Mouse (Mus musculus) heart, embryonic 16.5 days (tissue): ENCODE data around the gene E130116L18Rik. TPM values are rescaled to one million over a fixed set of nuclear protein-coding genes. Genes with fewer than 3 reads are reported as not detected.
"Not testable (repeated sequence)": the region's sequence is repeated elsewhere in the genome, so short reads cannot be mapped to it uniquely, and the experiment has no call there.

ENCODE experiments used
- ATAC-seq: fragments of 200-750 bp; cut with Nextera tagmentation; replicated peaks from 2 replicates; pipeline ENCODE4 v1.8.0; 2017; ENCODE audit warnings: moderate number of reproducible peaks; ENCODE audit not compliant: insufficient read depth, low FRiP score; ENCODE audit errors: extremely low read depth
- H3K27ac ChIP-seq: fragments of 300-500 bp; sonication (generic); 2 replicates; pipeline ENCODE4 v1.5.1; 2014; ENCODE audit warnings: mild to moderate bottlenecking, low read length, control low read depth, moderate library complexity
- H3K27me3 ChIP-seq: fragments of 300-500 bp; sonication (generic); 2 replicates; pipeline ENCODE4 v1.6.1; 2014; ENCODE audit warnings: low read length, mixed read lengths; ENCODE audit not compliant: control insufficient read depth, insufficient read depth
- H3K36me3 ChIP-seq: fragments of 300-500 bp; sonication (generic); 2 replicates; pipeline ENCODE4 v1.6.1; 2014; ENCODE audit not compliant: control insufficient read depth, insufficient read depth
- H3K4me1 ChIP-seq: fragments of 300-500 bp; sonication (generic); 2 replicates; pipeline ENCODE4 v1.6.1; 2014; ENCODE audit warnings: low read length, mixed read lengths; ENCODE audit not compliant: control insufficient read depth, insufficient read depth
- H3K4me2 ChIP-seq: fragments of 300-500 bp; sonication (generic); 2 replicates; pipeline ENCODE4 v1.6.1; 2014; ENCODE audit warnings: low read depth, mild to moderate bottlenecking, control low read depth, low read length
- H3K4me3 ChIP-seq: fragments of 300-500 bp; sonication (generic); 2 replicates; pipeline ENCODE4 v1.5.1; 2014; ENCODE audit warnings: mild to moderate bottlenecking, control low read depth, low read length
- H3K9ac ChIP-seq: fragments of 300-500 bp; sonication (generic); 2 replicates; pipeline ENCODE4 v1.6.1; 2014; ENCODE audit warnings: low read length, control low read depth
- H3K9me3 ChIP-seq: fragments of 300-500 bp; sonication (generic); replicated peaks from 2 replicates; pipeline ENCODE4 v1.6.1; 2016; ENCODE audit warnings: low read length; ENCODE audit not compliant: control insufficient read depth
- whole genome bisulfite sequencing: fragments of 180-500 bp; shearing (Covaris S2); extraction: QIAGEN DNeasy Blood & Tissue Kit; methylation state at CpG from one replicate; pipeline ENCODE4 v1.1.7; 2014; 5-methylcytosine and 5-hydroxymethylcytosine counted together
- polyA plus RNA-seq: library from polyadenylated mRNA; unstranded; fragments of >200 nt; fragmentation: Nextera tagmentation; extraction: Ambion mirVana; gene quantifications from 2 replicates; pipeline ENCODE4 v1.2.1, GENCODE M21; 2015

The E130116L18Rik gene
- polyA plus RNA-seq, 1 experiment from 2014 or later, result not detected

- H3K4me3 ChIP-seq, result no peak overlapping the region
- H3K9ac ChIP-seq, result no peak overlapping the region
- WGBS, result 76% methylated on average over 2 of the region's 2 CpGs
- H3K27me3 ChIP-seq, result no peaks in the 10 kb centered on the region
- no peaks in the 10 kb centered on the region for H3K4me1 ChIP-seq
- no peak overlapping the region for H3K27ac ChIP-seq
- no peaks in the 10 kb centered on the region for H3K9me3 ChIP-seq
- no peaks in the 10 kb centered on the region for H3K36me3 ChIP-seq
- no peak overlapping the region for H3K4me2 ChIP-seq
- ATAC-seq, result no peak
Measured at GRCm38 (mm10) chr5:25190521-25190920, 32.4 kb downstream of the E130116L18Rik start.

- Histone ChIP-seq H3K9ac (no peak overlapping the region), H3K4me1 (no peaks in the 10 kb centered on the region), H3K4me2 (no peak overlapping the region), H3K9me3 (no peaks in the 10 kb centered on the region), H3K36me3 (no peaks in the 10 kb centered on the region), H3K27me3 (no peaks in the 10 kb centered on the region), H3K4me3 (no peak overlapping the region), H3K27ac (no peak overlapping the region)
- ATAC-seq, result no peak
- 36% methylated on average over 1 of the region's 1 CpGs for WGBS
Measured at GRCm38 (mm10) chr5:25188802-25189201, 34.2 kb downstream of the E130116L18Rik start.

GRCm38 (mm10) chr5:25187727-25188126, 35.2 kb downstream of the E130116L18Rik start:
- H3K9ac ChIP-seq, result no peak overlapping the region
- no peak for ATAC-seq
- no peaks in the 10 kb centered on the region for H3K36me3 ChIP-seq
- no peak overlapping the region for H3K4me3 ChIP-seq
- no peak overlapping the region for H3K4me2 ChIP-seq
- no peaks in the 10 kb centered on the region for H3K4me1 ChIP-seq
- no peak overlapping the region for H3K27ac ChIP-seq
- H3K9me3 ChIP-seq, result no peaks in the 10 kb centered on the region
- no peaks in the 10 kb centered on the region for H3K27me3 ChIP-seq

GRCm38 (mm10) chr5:25184594-25184993, 38.4 kb downstream of the E130116L18Rik start:
- H3K9ac ChIP-seq, result no peak overlapping the region
- H3K27ac ChIP-seq, result no peak overlapping the region
- H3K36me3 ChIP-seq, result no peaks in the 10 kb centered on the region
- peaks cover 5% of the 10 kb centered on the region; the same call in 1 of the 2 replicates for H3K4me1 ChIP-seq
- no peak for ATAC-seq
- no peaks in the 10 kb centered on the region for H3K9me3 ChIP-seq
- 27% methylated on average over 2 of the region's 2 CpGs for WGBS
- H3K4me2 ChIP-seq, result no peak overlapping the region
- no peaks in the 10 kb centered on the region for H3K27me3 ChIP-seq
- no peak overlapping the region for H3K4me3 ChIP-seq

- ATAC-seq, result no peak
- Histone ChIP-seq H3K27me3 (no peaks in the 10 kb centered on the region), H3K9ac (no peak overlapping the region), H3K4me2 (no peak overlapping the region), H3K4me3 (no peak overlapping the region), H3K27ac (no peak overlapping the region), H3K36me3 (no peaks in the 10 kb centered on the region), H3K9me3 (no peaks in the 10 kb centered on the region; the same call in 1 of the 2 replicates), H3K4me1 (peaks cover 5% of the 10 kb centered on the region; the same call in 1 of the 2 replicates)
- WGBS, result 85% methylated on average over 4 of the region's 4 CpGs
Measured at GRCm38 (mm10) chr5:25183595-25183994, 39.4 kb downstream of the E130116L18Rik start.

GRCm38 (mm10) chr5:25181004-25181531, 41.9 kb downstream of the E130116L18Rik start, which contains the start of gene Galntl5:
Gene Galntl5 (plus strand): TSS chr5:25181460.
- 50% methylated on average over 1 of the region's 1 CpGs for WGBS
- ATAC-seq, result no peak

GRCm38 (mm10) chr5:25179936-25180488, 42.9 kb downstream of the E130116L18Rik start:
- no peak overlapping the region for H3K27ac ChIP-seq
- WGBS, result 85% methylated on average over 3 of the region's 3 CpGs
- H3K9me3 ChIP-seq, result no peaks in the 10 kb centered on the region; the same call in 1 of the 2 replicates
- peaks cover 5% of the 10 kb centered on the region; the same call in 1 of the 2 replicates for H3K4me1 ChIP-seq
- H3K4me2 ChIP-seq, result no peak overlapping the region
- H3K27me3 ChIP-seq, result no peaks in the 10 kb centered on the region
- H3K9ac ChIP-seq, result no peak overlapping the region
- no peak overlapping the region for H3K4me3 ChIP-seq
- no peaks in the 10 kb centered on the region for H3K36me3 ChIP-seq
- ATAC-seq, result no peak

More at GRCm38 (mm10) chr5:25181004-25181531, 41.9 kb downstream of the E130116L18Rik start, which contains the start of gene Galntl5:
- Histone ChIP-seq H3K27me3 (no peaks in the 10 kb centered on the region), H3K4me1 (peaks cover 5% of the 10 kb centered on the region; the same call in 1 of the 2 replicates), H3K9me3 (no peaks in the 10 kb centered on the region; the same call in 1 of the 2 replicates), H3K27ac (no peak within 1 kb of the TSS), H3K4me3 (no peak within 1 kb of the TSS), H3K36me3 (no peaks in the 10 kb centered on the region), H3K4me2 (no peak within 1 kb of the TSS), H3K9ac (no peak within 1 kb of the TSS)

GRCm38 (mm10) chr5:25179284-25179683, 43.7 kb downstream of the E130116L18Rik start:
- no peak overlapping the region for H3K27ac ChIP-seq
- no peak overlapping the region for H3K4me3 ChIP-seq
- no peaks in the 10 kb centered on the region for H3K27me3 ChIP-seq
- H3K4me2 ChIP-seq, result no peak overlapping the region
- H3K4me1 ChIP-seq, result peaks cover 5% of the 10 kb centered on the region; the same call in 1 of the 2 replicates
- WGBS, result 91% methylated on average over 4 of the region's 4 CpGs
- no peaks in the 10 kb centered on the region for H3K36me3 ChIP-seq
- H3K9me3 ChIP-seq, result peaks cover 2% of the 10 kb centered on the region; the same call in 1 of the 2 replicates
- ATAC-seq, result no peak
- H3K9ac ChIP-seq, result no peak overlapping the region

- not testable (repeated sequence) for H3K27me3 ChIP-seq, H3K4me2 ChIP-seq, ATAC-seq, H3K27ac ChIP-seq, H3K4me3 ChIP-seq, H3K4me1 ChIP-seq, H3K9ac ChIP-seq, H3K9me3 ChIP-seq, H3K36me3 ChIP-seq
- WGBS, result 89% methylated on average over 4 of the region's 4 CpGs
Measured at GRCm38 (mm10) chr5:25178543-25178942, 44.4 kb downstream of the E130116L18Rik start.
